Mouse (Mus musculus) CH12.LX (cell line): ENCODE measurements at regions not wholly inside any gene's neighbourhood (a gene's known extent, or its start where the extent isn't known, plus 50 kb on each side); places are given as distances from the start of the nearest gene placed in this dataset.

Experiments used
- CTCF ChIP-seq, 2 experiments: IDR thresholded peaks in 1 of 2; conservative IDR thresholded peaks in 1 of 2; 2 replicates each; pipeline ENCODE4 v1.5.1; 2011 to 2012; ENCODE audit warnings: low read depth in 2 of 2, low read length in 2 of 2, improper control_type of control experiment in 1 of 2, inconsistent platforms in 1 of 2, mild to moderate bottlenecking in 1 of 2, moderate library complexity in 1 of 2
- EP300 ChIP-seq: IDR thresholded peaks from 2 replicates; pipeline ENCODE4 v1.6.1; 2011; ENCODE audit warnings: low read length, improper control_type of control experiment
- JUND ChIP-seq: conservative IDR thresholded peaks from 2 replicates; pipeline ENCODE4 v1.6.1; 2011; ENCODE audit warnings: low read depth, low read length, improper control_type of control experiment
- KAT2A ChIP-seq: IDR thresholded peaks from 2 replicates; pipeline ENCODE4 v1.6.1; 2012; ENCODE audit warnings: low read length, improper control_type of control experiment, inconsistent platforms; ENCODE audit not compliant: insufficient replicate concordance
- MAFK ChIP-seq: IDR thresholded peaks from 2 replicates; pipeline ENCODE4 v1.6.1; 2011; ENCODE audit warnings: low read length, improper control_type of control experiment; ENCODE audit not compliant: insufficient replicate concordance
- POLR2A ChIP-seq: IDR thresholded peaks from 2 replicates; pipeline ENCODE4 v1.6.1; 2011; ENCODE audit warnings: low read depth, mild to moderate bottlenecking, improper control_type of control experiment, low read length
- UBTF ChIP-seq: IDR thresholded peaks from 2 replicates; pipeline ENCODE4 v1.6.1; 2012; ENCODE audit warnings: low read depth, mild to moderate bottlenecking, inconsistent platforms, low read length, improper control_type of control experiment, moderate library complexity

- no peak for TF ChIP-seq CTCF (conservative IDR thresholded peaks at IDR 0.05 in 1 of 2, IDR thresholded peaks at IDR 0.05 in 1 of 2; ENCODE audit: low read depth in 2 of 2, low read length in 2 of 2)
- TF ChIP-seq JUND: no peak
- no peak for TF ChIP-seq KAT2A
- TF ChIP-seq MAFK: no peak
- TF ChIP-seq POLR2A: no peak
- no peak for TF ChIP-seq EP300
- no peak for TF ChIP-seq UBTF
Measured at GRCm38 (mm10) chr14:97093389-97093788, 574.5 kb upstream of the Klhl1 start.
